ENCODE assay signal across 20 mouse cellular contexts in genomic region chr16:97428026-97428425, GRCm38 (mm10). TPM values are rescaled to one million over a fixed set of nuclear protein-coding genes. Genes with fewer than 3 reads are reported as not detected.
"Had no signal": no experiment of that assay in that cellular context is flagged by ENCODE, and none has a peak within 500 bp of the region (broad histone marks: within the 10 kb centered on the region; RNA-seq: fewer than 3 reads in every experiment).

No protein-coding gene starts in this region.

- ATAC-seq: midbrain, embryonic 16.5 days had no signal

- DNase-seq: lung, adult 18-20 months; lung, embryonic 14.5 days; lung, postnatal 10 days; lung, postnatal 4 days; midbrain, embryonic 14.5 days; retina, postnatal 1 day; right cerebral cortex, adult 18-20 months; right cerebral cortex, postnatal 25 days; thymus, adult 18-20 months; thymus, postnatal 14 days; thymus, postnatal 36 days had no signal

- H3K36me3 ChIP-seq: midbrain, embryonic 10.5 days; midbrain, embryonic 12.5 days; neural tube, embryonic 13.5 days; neural tube, embryonic 15.5 days; stomach, embryonic 15.5 days had no signal

- H3K9me3 ChIP-seq: midbrain, embryonic 10.5 days; midbrain, embryonic 12.5 days; neural tube, embryonic 13.5 days; neural tube, embryonic 15.5 days; stomach, embryonic 15.5 days had no signal

- H3K27ac ChIP-seq: midbrain, embryonic 10.5 days; midbrain, embryonic 12.5 days; neural tube, embryonic 13.5 days; neural tube, embryonic 15.5 days; stomach, embryonic 15.5 days; stomach, postnatal 0 days had no signal

- H3K27me3 ChIP-seq: midbrain, embryonic 12.5 days; neural tube, embryonic 13.5 days; neural tube, embryonic 15.5 days; stomach, embryonic 15.5 days had no signal

- H3K4me1 ChIP-seq: midbrain, embryonic 10.5 days; midbrain, embryonic 12.5 days; neural tube, embryonic 13.5 days; neural tube, embryonic 15.5 days; stomach, embryonic 15.5 days had no signal

- H3K4me3 ChIP-seq: midbrain, embryonic 10.5 days; midbrain, embryonic 12.5 days; myocyte; neural tube, embryonic 13.5 days; neural tube, embryonic 15.5 days; stomach, embryonic 15.5 days had no signal

RNA-seq across cellular contexts. Expression of gene Mx1, which starts 34.7 kb away (rescaled TPM):
- polyA plus RNA-seq: midbrain, embryonic 10.5 days; neural tube, embryonic 11.5 days had no signal
